Mouse (Mus musculus) left cerebral cortex, postnatal 36 days (tissue): ENCODE measurements around the gene Shisal2a. TPM values are rescaled to one million over a fixed set of nuclear protein-coding genes. Genes with fewer than 3 reads are reported as not detected.

Experiments used
- total RNA-seq, 2 experiments: library from RNA; stranded (reverse); gene quantifications; 2 replicates each; pipeline ENCODE4 v1.2.3; 2021

Shisal2a gene
- total RNA-seq, 2 experiments from 2014 or later: not detected

Other genes starting within 250 kb of the Shisal2a start
- gene Scp2, start 238.4 kb downstream of the Shisal2a start, total RNA-seq: 100 to 1,000 TPM in 1 of 2 experiments, 10 to 100 TPM in 1; 84.0 to 115 TPM
- gene Echdc2, start 217.9 kb downstream of the Shisal2a start, total RNA-seq: 10 to 100 TPM; 10.9 to 13.3 TPM
- gene Zyg11a, start 165.3 kb downstream of the Shisal2a start, total RNA-seq: not detected
- 100 to 1,000 TPM; 101 to 103 TPM for gene Zyg11b, start 82.3 kb downstream of the Shisal2a start, total RNA-seq
- gene Coa7, start 55.2 kb downstream of the Shisal2a start, total RNA-seq: 10 to 100 TPM; 25.7 to 28.9 TPM
- gene Gpx7, start 23.6 kb upstream of the Shisal2a start, total RNA-seq: 1 to 10 TPM; 4.6 to 6.8 TPM
- gene Tut4, start 76.1 kb upstream of the Shisal2a start, total RNA-seq: 10 to 100 TPM; 31.6 to 51.9 TPM
- gene Prpf38a, start 196.0 kb upstream of the Shisal2a start, total RNA-seq: 10 to 100 TPM; 28.7 to 29.1 TPM
- gene Orc1, start 196.1 kb upstream of the Shisal2a start, total RNA-seq: not detected
- 10 to 100 TPM; 31.3 to 48.2 TPM for gene Cc2d1b, start 236.6 kb upstream of the Shisal2a start, total RNA-seq